Mouse (Mus musculus): ENCODE measurements around the gene Spaca4.

GRCm38 (mm10) chr7:45746518-45746917 is 20.9 kb upstream of the Spaca4 start:
- TF ChIP-seq GATA1 (IDR thresholded peaks at IDR 0.05; ENCODE audit: low read length) (no peak), TAL1 (IDR thresholded peaks at IDR 0.05; ENCODE audit: low read length) (no peak)
